Mouse (Mus musculus) adrenal gland, adult 18-20 months (tissue): ENCODE data around the gene Chst3. TPM values are rescaled to one million over a fixed set of nuclear protein-coding genes. Genes with fewer than 3 reads are reported as not detected.
A peak's percentile ranks its signal among the peaks of the same experiment; 100 is the strongest.
"Not testable (repeated sequence)": the region's sequence is repeated elsewhere in the genome, so short reads cannot be mapped to it uniquely, and the experiment has no call there.

ENCODE experiments used
- DNase-seq, 2 experiments: peaks; one replicate each; pipeline ENCODE4 v3.0.0; 2021 to 2022; ENCODE audit warnings: low spot score in 2 of 2
- microRNA-seq, 2 experiments: library from miRNA; unstranded; fragments of <30 nt; microRNA quantifications; one replicate each; pipeline ENCODE4 v1.2.0; 2021; ENCODE audit warnings: borderline number of aligned reads in 2 of 2
- total RNA-seq, 2 experiments: library from RNA; stranded (reverse); gene quantifications; 1 replicate in 1 of 2; 2 replicates in 1 of 2; pipeline ENCODE4 v1.2.3; 2021

Chst3 gene
- total RNA-seq, 2 experiments from 2014 or later = 0.77 to 0.86 TPM

DNA sequence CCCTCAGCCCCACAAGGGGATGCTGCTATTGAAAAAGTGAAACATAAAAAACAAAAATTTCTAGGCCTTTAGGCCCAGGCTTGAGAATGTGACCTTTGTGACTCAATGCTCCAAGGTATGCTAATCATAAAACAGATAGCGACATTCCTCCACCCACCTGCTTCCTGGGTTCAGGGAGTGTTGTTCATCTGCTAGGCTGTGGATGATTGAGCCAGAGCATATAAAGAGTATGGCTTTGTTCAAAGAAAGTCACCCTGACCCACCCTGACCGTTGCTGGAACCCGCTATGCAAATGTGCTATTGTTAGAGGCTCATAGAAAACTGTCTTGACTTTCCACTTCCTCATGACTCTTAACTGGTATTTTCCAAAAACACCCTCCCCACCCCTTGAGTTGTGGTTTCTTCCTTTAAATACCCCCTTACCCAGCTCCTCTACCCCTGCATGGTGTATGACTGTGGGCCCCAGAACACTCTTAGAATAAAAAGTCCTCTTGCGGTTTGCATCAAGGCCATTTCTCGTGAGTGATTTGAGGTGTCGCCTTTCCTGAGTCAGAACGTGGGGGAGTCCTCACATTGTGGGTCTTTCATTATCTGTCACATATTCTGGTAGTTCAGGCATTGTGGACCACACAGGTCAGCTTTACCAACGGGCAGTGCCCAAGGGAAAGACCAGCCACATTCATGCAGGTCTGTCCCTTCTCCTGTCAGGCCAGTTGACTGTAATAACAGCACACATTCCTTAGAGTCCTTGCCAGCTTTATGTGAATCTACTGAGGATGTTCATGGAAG, 56.7 kb downstream of the Chst3 start:
- not testable (repeated sequence) for DNase-seq

DNA sequence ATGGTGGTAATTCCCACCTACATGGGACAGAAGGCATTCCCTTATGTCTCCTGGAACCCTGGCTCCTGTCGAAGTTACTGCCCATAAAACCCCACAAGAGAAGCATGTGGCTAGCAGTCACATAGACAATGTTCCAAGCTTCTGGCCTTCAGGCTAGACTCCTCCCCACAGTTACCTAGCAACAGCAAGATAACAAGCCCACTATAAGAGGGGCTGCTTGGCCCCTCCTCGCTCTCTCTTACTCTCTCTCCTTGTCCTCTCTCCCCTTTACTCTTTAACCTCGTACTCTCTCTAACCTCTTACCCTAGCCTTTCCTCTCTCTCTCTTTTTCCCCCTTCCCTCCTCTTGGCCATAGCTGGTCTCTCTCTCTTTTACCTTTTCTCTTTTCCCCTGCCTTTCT, 57.7 kb downstream of the Chst3 start:
- DNase-seq = not testable (repeated sequence)

DNA sequence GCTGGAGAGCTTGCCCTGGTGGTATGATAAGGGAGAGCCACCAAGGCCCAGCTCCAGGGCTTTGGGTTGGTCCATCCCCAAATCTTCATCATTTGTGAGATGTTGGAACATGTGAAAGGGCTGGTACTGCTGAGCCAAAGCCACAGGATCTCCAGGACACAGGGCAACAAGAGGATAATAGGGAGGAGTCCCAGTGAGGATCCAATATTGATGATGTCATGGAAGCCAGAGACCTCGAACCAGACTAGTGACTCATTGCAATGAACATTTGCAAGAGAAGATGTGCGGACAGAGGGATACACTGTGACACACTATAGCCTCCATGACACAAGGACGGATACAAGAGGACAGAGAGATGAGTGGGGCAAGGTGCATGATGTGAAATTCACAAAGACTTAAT, 60.9 kb downstream of the Chst3 start:
- no peak for DNase-seq

DNA sequence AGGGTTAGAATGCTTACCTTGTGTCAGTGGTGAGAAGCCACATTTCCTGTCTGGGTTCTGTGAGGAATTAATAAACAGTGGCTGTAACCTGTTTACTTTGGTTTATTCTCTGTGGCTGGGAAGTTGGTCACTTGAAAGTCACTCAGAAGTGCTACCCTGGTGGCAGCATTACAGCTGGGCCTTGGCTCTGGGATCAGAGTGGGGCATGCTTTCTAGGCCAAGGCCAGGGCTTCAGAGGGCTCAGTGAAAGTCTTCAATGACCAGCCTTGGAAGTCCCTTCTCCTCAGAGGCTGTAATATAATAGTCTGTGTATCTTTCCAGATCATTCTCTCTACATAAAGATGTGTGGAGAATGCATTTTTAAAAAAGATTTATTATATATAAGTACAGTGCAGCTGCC, 63.0 kb downstream of the Chst3 start:
- no peak for DNase-seq

DNA sequence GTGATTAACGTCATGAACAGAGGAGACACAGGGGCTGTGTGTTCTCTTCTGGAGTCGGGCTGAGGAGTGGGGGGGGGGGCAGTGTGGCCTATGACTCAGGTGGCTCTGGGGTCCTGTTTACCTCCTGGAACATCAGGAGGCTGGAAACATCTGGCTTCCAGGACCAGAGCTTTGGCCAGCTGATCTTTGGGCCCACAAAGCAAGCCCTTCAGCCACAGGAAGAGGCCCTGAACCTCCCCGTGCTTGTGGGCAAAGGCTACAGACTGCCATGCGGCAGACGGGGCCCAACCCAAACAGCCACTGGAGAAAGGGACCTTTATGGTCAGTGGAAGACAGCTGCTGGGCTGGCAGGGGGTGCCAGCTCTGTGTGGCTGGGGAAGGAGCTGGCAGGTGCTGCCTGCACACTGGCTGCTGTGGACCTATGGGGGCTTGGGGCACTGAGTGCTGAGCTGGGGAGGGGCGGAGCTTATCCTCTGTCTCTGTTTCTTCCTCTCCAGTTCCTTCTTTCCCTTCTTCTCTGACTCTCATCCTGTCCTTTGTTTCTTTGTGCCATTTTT, 67.9 kb downstream of the Chst3 start:
- no peak for DNase-seq

DNA sequence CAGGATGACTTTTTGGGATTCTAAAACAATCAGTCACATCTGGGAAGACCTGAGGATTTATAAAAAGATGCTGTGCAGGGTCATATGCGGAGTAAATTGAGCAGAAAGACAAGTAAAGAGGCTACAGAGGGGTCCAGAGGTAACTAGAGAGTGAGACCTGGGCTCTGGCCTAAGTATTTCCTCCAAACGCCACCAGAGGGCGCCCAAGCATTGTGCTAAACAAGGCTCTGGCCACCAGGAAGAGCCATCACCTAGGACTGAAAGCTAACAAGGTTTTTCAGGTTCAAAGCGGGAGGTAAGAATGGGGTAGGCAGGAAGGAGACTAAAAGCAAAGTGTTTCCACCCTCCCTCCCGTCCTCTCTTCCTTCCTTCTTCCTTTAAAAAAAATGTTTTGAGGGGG, 71.0 kb downstream of the Chst3 start:
- peak; percentile 85 to 88 for DNase-seq

DNA sequence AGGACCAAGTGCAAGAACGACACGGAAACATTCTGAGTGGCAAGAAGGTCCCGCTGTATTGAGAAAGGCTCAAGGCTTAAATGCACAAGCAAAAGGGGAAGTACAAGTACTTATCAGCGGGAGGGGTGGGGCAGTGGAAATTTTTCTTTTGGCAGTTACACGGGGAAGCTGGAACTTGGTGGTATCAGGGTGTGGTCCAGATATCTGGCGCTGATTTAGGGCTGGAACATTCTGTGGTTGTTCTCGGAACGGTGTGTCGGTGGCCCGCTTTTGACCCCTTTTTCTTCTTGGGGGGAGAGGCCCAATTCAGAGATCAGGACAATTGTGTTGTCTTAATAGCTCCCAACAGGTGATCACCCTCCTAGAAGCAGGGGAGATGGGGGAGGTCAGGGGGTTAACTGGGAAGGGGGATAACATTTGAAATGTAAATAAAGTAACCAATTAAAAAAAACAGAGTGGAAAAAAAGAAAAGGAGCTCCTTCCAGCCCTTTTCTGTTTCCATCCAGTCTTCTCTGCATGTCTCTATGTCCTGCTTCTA, 71.5 kb downstream of the Chst3 start:
- not testable (repeated sequence) for DNase-seq

DNA sequence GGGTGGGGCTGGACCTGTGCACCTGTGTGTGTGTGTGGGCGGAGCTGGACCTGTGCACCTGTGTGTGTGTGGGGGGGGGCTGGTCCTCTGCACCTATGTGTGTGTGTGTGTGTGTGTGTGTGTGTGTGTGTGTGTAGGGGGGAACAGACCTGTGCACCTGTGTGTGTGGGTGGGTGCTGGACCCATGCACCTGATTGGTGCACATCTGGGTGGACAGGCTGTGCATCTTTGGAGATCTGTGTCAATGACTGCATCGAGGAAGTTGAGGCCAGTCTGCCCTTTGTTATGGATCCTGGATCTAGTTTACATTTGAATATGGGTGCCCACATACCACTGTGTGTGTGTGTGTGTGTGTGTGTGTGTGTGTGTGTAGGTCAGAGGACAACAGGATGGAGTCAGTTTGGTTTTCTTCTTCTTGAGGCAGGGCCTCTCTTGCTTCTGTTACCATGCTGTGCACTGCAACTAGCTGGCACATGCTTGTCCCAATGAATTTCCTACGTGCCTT, 77.4 kb downstream of the Chst3 start:
- no peak for DNase-seq

DNA sequence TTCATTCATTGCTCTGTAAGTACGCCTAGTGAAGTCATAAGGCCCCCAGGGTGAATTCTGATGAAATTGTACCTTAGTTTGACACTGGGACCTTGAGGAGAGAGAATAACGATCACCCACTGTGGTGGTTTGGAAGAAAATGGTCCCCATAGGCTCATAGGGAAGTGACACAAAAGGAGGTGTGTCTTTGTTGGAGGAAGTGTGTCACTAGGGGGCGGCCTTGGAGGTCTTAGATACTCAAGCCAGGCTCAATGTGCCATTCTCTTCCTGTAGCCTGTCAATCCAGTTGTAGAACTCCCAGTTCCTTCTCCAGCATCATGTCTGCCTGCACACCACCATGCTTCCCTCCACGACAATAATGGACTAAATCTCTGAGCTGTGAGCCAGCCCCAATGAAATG, 78.3 kb downstream of the Chst3 start:
- no peak for DNase-seq

DNA sequence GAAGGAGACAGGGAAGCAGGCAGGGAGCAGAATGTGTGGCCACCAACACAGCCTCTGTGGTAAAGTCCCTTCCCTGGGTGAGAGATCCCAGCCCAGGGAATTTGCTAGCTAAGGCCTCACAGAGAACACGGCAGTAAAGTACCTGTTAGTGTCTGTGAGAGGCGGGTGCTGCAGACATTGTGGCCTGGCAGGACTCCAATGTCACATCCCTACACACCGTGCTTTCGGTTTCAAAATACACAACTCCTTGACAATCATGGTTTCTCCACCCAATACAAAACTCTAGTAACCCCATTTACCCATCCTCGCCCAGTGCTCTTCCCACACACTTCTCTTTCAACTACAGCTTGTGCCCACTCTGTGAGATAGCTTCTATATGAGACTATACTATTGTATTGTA, 80.4 kb downstream of the Chst3 start:
- DNase-seq = no peak

DNA sequence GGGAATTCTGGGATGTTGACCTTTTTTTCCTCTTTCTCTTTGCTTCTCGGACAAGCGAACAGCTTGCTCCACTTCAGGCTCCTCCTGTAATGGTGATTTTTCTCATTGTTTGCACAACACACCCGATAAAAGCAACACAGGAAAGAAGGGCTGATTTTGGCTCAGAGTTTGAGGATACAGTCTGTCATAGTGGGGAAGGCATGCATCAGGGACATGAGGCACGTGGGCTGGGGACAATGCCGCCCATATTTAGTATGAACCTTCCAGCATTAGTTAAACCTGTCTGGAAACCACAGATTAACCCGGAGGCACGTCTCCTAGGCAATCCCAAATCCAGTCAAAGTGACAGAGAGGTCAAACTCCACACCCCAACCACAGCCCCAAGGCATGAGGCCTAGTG, 82.1 kb downstream of the Chst3 start:
- no peak for DNase-seq

DNA sequence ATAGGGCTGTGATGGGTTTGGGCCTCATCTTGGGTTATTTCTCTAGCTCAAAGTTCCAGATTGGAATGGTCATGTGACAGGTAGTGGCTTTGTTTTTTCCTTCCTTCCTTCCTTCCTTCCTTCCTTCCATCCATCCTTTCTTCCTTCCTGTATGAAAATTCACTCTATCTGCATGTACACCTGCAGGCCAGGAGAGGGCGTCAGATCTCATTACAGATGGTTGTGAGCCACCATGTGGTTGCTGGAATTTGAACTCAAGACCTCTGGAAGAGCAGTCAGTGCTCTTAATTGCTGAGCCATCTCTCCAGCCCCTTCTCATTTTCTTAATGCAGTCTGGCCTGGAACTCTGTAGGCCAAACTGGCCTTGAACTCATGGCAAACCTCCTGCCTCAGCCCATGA, 83.0 kb downstream of the Chst3 start:
- DNase-seq = not testable (repeated sequence)

DNA sequence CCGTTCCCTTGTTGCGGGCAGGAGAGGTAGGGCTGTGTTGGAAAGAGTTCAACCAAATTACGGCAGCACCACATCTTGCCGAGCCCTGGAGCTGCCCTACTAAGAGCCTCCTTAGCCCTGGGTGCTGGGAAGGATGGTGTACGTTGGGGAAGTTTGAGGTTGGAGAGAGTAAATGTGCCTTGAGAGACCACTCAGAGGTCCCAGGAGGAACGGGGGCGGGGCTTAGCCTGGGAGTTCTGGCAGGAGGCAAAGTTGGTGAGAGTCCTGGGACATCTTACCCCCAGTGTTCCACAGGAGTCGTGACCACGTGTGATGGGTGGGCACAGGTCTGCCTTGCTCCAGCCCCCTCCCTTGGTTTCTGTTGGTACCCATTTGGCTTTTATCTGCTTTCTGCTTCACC, 84.9 kb downstream of the Chst3 start:
- no peak for DNase-seq

DNA sequence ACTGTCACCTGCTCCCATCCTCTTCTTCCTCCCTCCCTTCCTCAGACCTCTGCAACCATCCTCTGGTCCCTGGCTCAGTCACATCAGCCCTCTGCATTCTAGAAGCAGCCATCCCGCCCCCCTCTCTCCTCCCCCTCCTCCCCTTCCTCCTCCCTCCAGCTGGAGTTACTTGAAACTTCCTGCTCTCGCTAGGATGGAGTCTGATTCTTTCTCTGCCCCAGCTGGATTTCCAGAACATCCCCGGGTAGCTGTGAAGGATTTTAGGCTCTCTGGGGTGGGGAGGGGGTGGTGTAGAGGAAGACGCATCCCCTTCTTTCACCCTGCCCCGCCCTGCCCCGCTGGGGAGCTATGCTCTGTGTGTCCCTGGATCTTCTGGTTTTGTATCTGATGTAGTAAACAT, 85.6 kb downstream of the Chst3 start:
- DNase-seq = no peak

Small RNA genes lying within 50 kb of the gene (microRNA-seq; reads per million reads assigned to microRNA genes)
- gene Gm22117 = 0 reads per million in 2 experiments

Other genes with a start within 250 kb of the Chst3 start
- gene Ascc1, start 216.5 kb downstream of the Chst3 start, total RNA-seq = 10 to 100 TPM; 26.1 to 33.7 TPM
- 10 to 100 TPM; 54.7 to 85.8 TPM for gene Anapc16, start 216.1 kb downstream of the Chst3 start, total RNA-seq
- 10 to 100 TPM; 41.7 to 51.4 TPM for gene Spock2, start 113.0 kb downstream of the Chst3 start, total RNA-seq
- 1,000 to 10,000 TPM; 1,159 to 1,329 TPM for gene Psap, start 58.4 kb upstream of the Chst3 start, total RNA-seq
- 10 to 100 TPM; 12.2 to 25.5 TPM for gene Vsir, start 127.6 kb upstream of the Chst3 start, total RNA-seq
- gene Gm17455, start 180.5 kb upstream of the Chst3 start, total RNA-seq = not detected